Mouse (Mus musculus) G1E (cell line): ENCODE results near the gene Opn1mw.

ENCODE experiments used
- CTCF ChIP-seq: IDR thresholded peaks from 2 replicates; pipeline ENCODE4 v1.5.1; 2012; ENCODE audit warnings: low read depth, low read length, inconsistent platforms, mixed read lengths
- GATA1 ChIP-seq: IDR thresholded peaks from 2 replicates; pipeline ENCODE4 v1.6.1; 2012; ENCODE audit warnings: borderline replicate concordance, low read length, inconsistent platforms, mixed read lengths
- GATA2 ChIP-seq: IDR thresholded peaks from 2 replicates; pipeline ENCODE4 v1.6.1; 2012; ENCODE audit warnings: low read depth, low read length, inconsistent platforms, borderline replicate concordance
- POLR2AphosphoS5 ChIP-seq: IDR thresholded peaks from 2 replicates; pipeline ENCODE4 v1.6.1; 2012; ENCODE audit warnings: low read depth, low read length, inconsistent platforms; ENCODE audit not compliant: insufficient replicate concordance
- TAL1 ChIP-seq: conservative IDR thresholded peaks from 2 replicates; pipeline ENCODE4 v1.6.1; 2012; ENCODE audit warnings: low read depth, low read length, inconsistent platforms, mixed read lengths

- TF ChIP-seq CTCF (no peak), GATA1 (no peak), GATA2 (no peak), TAL1 (no peak), POLR2AphosphoS5 (no peak)
Observed at GRCm38 (mm10) chrX:74095130-74095529, 32.1 kb upstream of the Opn1mw start.
